Mouse (Mus musculus) limb, embryonic 14.5 days (tissue): Measurements from ENCODE around the gene 4932414N04Rik. TPM values are rescaled to one million over a fixed set of nuclear protein-coding genes. Genes with fewer than 3 reads are reported as not detected.
"Not testable (repeated sequence)": the region's sequence is repeated elsewhere in the genome, so short reads cannot be mapped to it uniquely, and the experiment has no call there.

Experiments
- ATAC-seq: fragments of 200-750 bp; cut with Nextera tagmentation; 2 replicates; pipeline ENCODE4 v1.8.0; 2017; ENCODE audit warnings: low read depth, moderate number of reproducible peaks, moderate TSS enrichment; ENCODE audit not compliant: low FRiP score
- DNase-seq: peaks from one replicate; pipeline ENCODE4 v3.0.0-alpha.2; 2015; ENCODE audit warnings: low spot score
- H3K27ac ChIP-seq: fragments of 300-500 bp; sonication (generic); replicated peaks from 2 replicates; pipeline ENCODE4 v1.5.1; 2014; ENCODE audit warnings: low read depth, mild to moderate bottlenecking, low read length, moderate library complexity, mixed read lengths
- H3K27me3 ChIP-seq: fragments of 300-500 bp; sonication (generic); 2 replicates; pipeline ENCODE4 v1.6.1; 2014; ENCODE audit warnings: low read length, mixed read lengths; ENCODE audit not compliant: control insufficient read depth, insufficient read depth
- H3K36me3 ChIP-seq: fragments of 300-500 bp; sonication (generic); 2 replicates; pipeline ENCODE4 v1.6.1; 2014; ENCODE audit warnings: mild to moderate bottlenecking, low read length, moderate library complexity, mixed read lengths; ENCODE audit not compliant: control insufficient read depth, insufficient read depth
- H3K4me1 ChIP-seq: fragments of 300-500 bp; sonication (generic); 2 replicates; pipeline ENCODE4 v1.6.1; 2014; ENCODE audit warnings: antibody characterized with exemption, low read length, mixed read lengths; ENCODE audit not compliant: control insufficient read depth, insufficient read depth
- H3K4me2 ChIP-seq: fragments of 300-500 bp; sonication (generic); replicated peaks from 2 replicates; pipeline ENCODE4 v1.6.1; 2014; ENCODE audit warnings: low read depth, mild to moderate bottlenecking, low read length, moderate library complexity; ENCODE audit not compliant: severe bottlenecking
- H3K4me3 ChIP-seq: fragments of 300-500 bp; sonication (generic); replicated peaks from 2 replicates; pipeline ENCODE4 v1.5.1; 2014; ENCODE audit warnings: low read length
- H3K9ac ChIP-seq: fragments of 300-500 bp; sonication (generic); 2 replicates; pipeline ENCODE4 v1.6.1; 2014; ENCODE audit warnings: mild to moderate bottlenecking, low read depth, low read length, moderate library complexity; ENCODE audit not compliant: severe bottlenecking
- H3K9me3 ChIP-seq: fragments of 300-500 bp; sonication (generic); 2 replicates; pipeline ENCODE4 v1.6.1; 2016; ENCODE audit warnings: low read length; ENCODE audit not compliant: control insufficient read depth
- POLR2A ChIP-seq: fragments of 200-500 bp; IDR thresholded peaks from 2 replicates; pipeline ENCODE4 v1.8.0; 2012; ENCODE audit warnings: inconsistent platforms, mild to moderate bottlenecking, moderate library complexity, borderline replicate concordance; ENCODE audit not compliant: insufficient read depth, insufficient read length; ENCODE audit errors: extremely low read depth
- WGBS: fragments of 180-500 bp; shearing (Covaris S2); extraction: QIAGEN DNeasy Blood & Tissue Kit; methylation state at CpG from one replicate; pipeline ENCODE4 v1.1.7; 2014; 5-methylcytosine and 5-hydroxymethylcytosine counted together
- polyA plus RNA-seq, 2 experiments: library from polyadenylated mRNA; depleted of rRNA in 1 of 2; stranded (reverse) in 1 of 2; unstranded in 1 of 2; fragments of >200 nt; fragmentation: Nextera tagmentation in 1 of 2; extraction: Ambion mirVana in 1 of 2; gene quantifications; 2 replicates each; pipeline versions ENCODE4 v1.2.1 to v1.2.3; 2012 to 2014

4932414N04Rik gene
- polyA plus RNA-seq (2012; rRNA removed): not detected in 2 replicates
- not detected in 2 replicates for polyA plus RNA-seq (2014; fragmentation: Nextera tagmentation; extraction: Ambion mirVana)

- not testable (repeated sequence) for H3K4me3 ChIP-seq, H3K4me2 ChIP-seq
Measured at GRCm38 (mm10) chr2:68656186-68656585, at the start of gene 4932414N04Rik. Gene 4932414N04Rik, plus strand, starts transcription at chr2:68656486.

GRCm38 (mm10) chr2:68732216-68732615, 75.9 kb downstream of the 4932414N04Rik start:
- Histone ChIP-seq H3K36me3 (no peaks in the 10 kb centered on the region), H3K9me3 (no peaks in the 10 kb centered on the region; the same call in 1 of the 2 replicates), H3K4me2 (no peak overlapping the region), H3K27ac (no peak overlapping the region), H3K9ac (no peak overlapping the region), H3K4me3 (no peak overlapping the region), H3K4me1 (no peaks in the 10 kb centered on the region), H3K27me3 (no peaks in the 10 kb centered on the region)
- DNase-seq (no peak), ATAC-seq (no peak)
- no peak for TF ChIP-seq POLR2A
- whole genome bisulfite sequencing: 81% methylated on average over 2 of the region's 2 CpGs

More at GRCm38 (mm10) chr2:68656186-68656585, at the start of gene 4932414N04Rik:
- DNase-seq, H3K4me1 ChIP-seq, H3K27ac ChIP-seq, H3K27me3 ChIP-seq, H3K9me3 ChIP-seq, H3K36me3 ChIP-seq, ATAC-seq, H3K9ac ChIP-seq: not testable (repeated sequence)
- 67% methylated on average over 1 of the region's 5 CpGs for WGBS

- Histone ChIP-seq H3K9ac (no peak overlapping the region), H3K9me3 (no peaks in the 10 kb centered on the region; the same call in 1 of the 2 replicates), H3K4me2 (no peak overlapping the region), H3K4me3 (no peak overlapping the region), H3K4me1 (no peaks in the 10 kb centered on the region), H3K36me3 (no peaks in the 10 kb centered on the region), H3K27me3 (no peaks in the 10 kb centered on the region), H3K27ac (no peak overlapping the region)
- DNase-seq: no peak
- no peak for TF ChIP-seq POLR2A
- WGBS: 91% methylated on average over 5 of the region's 5 CpGs
- ATAC-seq: no peak
Measured at GRCm38 (mm10) chr2:68739772-68740739, 83.8 kb downstream of the 4932414N04Rik start.

- TF ChIP-seq POLR2A: no peak
- no peak for DNase-seq
Measured at GRCm38 (mm10) chr2:68744599-68744998, 88.3 kb downstream of the 4932414N04Rik start.

DNA sequence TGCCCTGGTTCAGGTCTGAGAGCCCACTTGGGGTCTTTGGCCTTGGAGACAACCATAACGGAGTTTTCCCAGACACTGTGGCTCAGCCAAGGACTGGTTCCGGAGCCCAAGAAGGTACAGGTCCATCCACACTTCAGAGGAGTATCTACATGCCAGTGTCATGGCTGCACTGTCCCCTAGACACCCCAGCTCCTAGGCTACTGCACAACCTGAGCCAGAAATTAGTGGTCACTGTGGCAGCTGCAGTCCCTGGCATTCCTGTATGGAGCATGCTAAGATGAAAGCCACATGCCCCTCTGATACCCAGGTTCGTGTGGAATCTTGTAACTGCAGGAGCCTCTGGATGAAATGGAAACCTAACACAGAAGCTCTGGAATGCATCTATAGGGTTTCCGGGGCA, 99.9 kb downstream of the 4932414N04Rik start:
- Histone ChIP-seq H3K36me3 (no peaks in the 10 kb centered on the region), H3K9ac (no peak overlapping the region), H3K4me3 (no peak overlapping the region), H3K4me1 (no peaks in the 10 kb centered on the region), H3K4me2 (no peak overlapping the region), H3K9me3 (no peaks in the 10 kb centered on the region), H3K27ac (no peak overlapping the region), H3K27me3 (no peaks in the 10 kb centered on the region)
- ATAC-seq (no peak), DNase-seq (no peak)
- WGBS: 66% methylated on average over 4 of the region's 4 CpGs
- TF ChIP-seq POLR2A: no peak

More at GRCm38 (mm10) chr2:68744599-68744998, 88.3 kb downstream of the 4932414N04Rik start:
- no peak for ATAC-seq
- Histone ChIP-seq H3K36me3 (no peaks in the 10 kb centered on the region), H3K9ac (no peak overlapping the region), H3K4me2 (no peak overlapping the region), H3K4me3 (no peak overlapping the region), H3K27ac (no peak overlapping the region), H3K27me3 (no peaks in the 10 kb centered on the region), H3K4me1 (no peaks in the 10 kb centered on the region), H3K9me3 (no peaks in the 10 kb centered on the region)
- 75% methylated on average over 4 of the region's 4 CpGs for WGBS
